Mouse (Mus musculus): ENCODE measurements at regions not wholly inside any gene's neighbourhood (a gene's known extent, or its start where the extent isn't known, plus 50 kb on each side); places are given as distances from the start of the nearest gene placed in this dataset.

DNA sequence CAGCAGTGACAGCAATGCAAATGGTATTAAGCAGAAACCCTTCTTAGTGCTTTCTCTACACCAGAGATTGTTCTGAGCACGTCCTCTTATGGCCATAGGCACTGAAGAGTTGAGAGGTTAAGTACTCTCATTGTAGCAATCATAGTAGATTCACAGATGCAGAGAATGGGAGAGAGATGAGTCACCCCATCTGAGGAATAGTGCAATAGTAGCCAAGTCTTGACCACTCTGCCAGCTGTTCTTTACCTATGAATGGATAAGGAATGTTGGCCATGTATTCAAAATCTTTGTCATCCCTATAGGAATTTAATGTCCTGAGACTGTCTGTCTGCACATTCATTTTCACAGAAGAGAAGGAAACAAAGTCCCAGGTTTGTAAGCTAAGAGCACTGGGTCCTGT lies 198.0 kb downstream of the Ice1 start:
- no peak overlapping the region for H3K27ac ChIP-seq
- no peaks in the 10 kb centered on the region for H3K4me1 ChIP-seq
- no peak overlapping the region for H3K4me3 ChIP-seq
- WGBS: 68% methylated on average over 1 of the region's 1 CpGs
- H3K9me3 ChIP-seq (replicated peaks): no peaks in the 10 kb centered on the region
- no peaks in the 10 kb centered on the region for H3K27me3 ChIP-seq (ENCODE audit: low read depth, poor library complexity, severe bottlenecking)
- DNase-seq (ENCODE audit: low spot score): no peak
- H3K36me3 ChIP-seq: no peaks in the 10 kb centered on the region

GRCm38 (mm10) chr13:70446940-70447339 lies 190.5 kb downstream of the Ice1 start:
- no peaks in the 10 kb centered on the region for H3K27me3 ChIP-seq (ENCODE audit: low read depth, poor library complexity, severe bottlenecking)
- no peaks in the 10 kb centered on the region for H3K4me1 ChIP-seq
- no peak for DNase-seq (ENCODE audit: low spot score)
- H3K36me3 ChIP-seq: no peaks in the 10 kb centered on the region
- H3K9me3 ChIP-seq (replicated peaks): no peaks in the 10 kb centered on the region
- no peak overlapping the region for H3K4me3 ChIP-seq
- H3K27ac ChIP-seq: no peak overlapping the region
- 90% methylated on average over 4 of the region's 4 CpGs for WGBS

GRCm38 (mm10) chr13:70454592-70455390 lies 182.6 kb downstream of the Ice1 start:
- 84% methylated on average over 4 of the region's 4 CpGs for WGBS
- no peaks in the 10 kb centered on the region for H3K4me1 ChIP-seq
- no peak overlapping the region for H3K27ac ChIP-seq
- no peaks in the 10 kb centered on the region for H3K36me3 ChIP-seq
- H3K27me3 ChIP-seq (ENCODE audit: low read depth, poor library complexity, severe bottlenecking): no peaks in the 10 kb centered on the region
- no peaks in the 10 kb centered on the region for H3K9me3 ChIP-seq (replicated peaks)
- DNase-seq (ENCODE audit: low spot score): no peak
- H3K4me3 ChIP-seq: no peak overlapping the region

DNA sequence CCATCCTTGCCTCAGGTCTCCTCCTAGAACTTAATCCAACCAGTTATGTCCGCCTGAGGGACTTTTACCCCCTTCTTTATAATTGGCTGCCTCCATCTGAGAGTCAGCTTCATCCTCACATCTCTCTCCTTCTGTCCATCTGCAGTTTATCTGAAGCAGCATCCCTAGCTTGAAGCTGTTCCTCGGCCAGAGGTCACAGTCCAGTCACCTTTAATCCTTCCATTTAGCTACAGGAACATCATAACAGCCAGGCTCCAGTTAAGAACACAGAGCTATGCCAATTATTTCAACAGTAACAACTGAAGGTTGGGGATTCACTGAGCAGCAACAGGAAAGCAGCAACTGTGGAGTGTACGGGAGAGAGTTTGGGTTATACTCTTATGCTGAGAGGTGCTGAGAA lies 179.0 kb downstream of the Ice1 start:
- no peak overlapping the region for H3K4me3 ChIP-seq
- WGBS: 71% methylated on average over 3 of the region's 3 CpGs

DNA sequence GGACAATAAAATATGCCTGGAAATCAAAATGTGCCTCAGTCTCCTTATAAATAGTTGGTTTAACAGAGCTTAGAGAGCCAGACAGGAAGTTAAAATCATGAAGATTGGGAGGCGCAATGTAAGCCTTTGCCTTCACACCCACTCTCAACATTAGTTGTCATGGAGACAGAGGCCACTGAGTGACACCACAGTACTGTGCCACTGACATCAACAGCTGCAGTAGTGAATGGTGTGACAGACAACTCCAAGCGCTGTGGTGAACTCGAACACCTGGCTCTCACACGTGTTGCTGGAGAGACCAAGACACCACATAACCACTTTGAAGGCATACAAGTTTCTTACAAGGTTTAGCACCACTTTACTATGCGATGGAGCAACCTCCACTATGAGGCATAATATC lies 172.4 kb downstream of the Ice1 start:
- DNase-seq (ENCODE audit: low spot score): no peak
- H3K4me3 ChIP-seq: no peak overlapping the region
- 81% methylated on average over 5 of the region's 5 CpGs for WGBS
- no peaks in the 10 kb centered on the region for H3K4me1 ChIP-seq
- no peaks in the 10 kb centered on the region for H3K27me3 ChIP-seq (ENCODE audit: low read depth, poor library complexity, severe bottlenecking)
- H3K36me3 ChIP-seq: no peaks in the 10 kb centered on the region
- H3K9me3 ChIP-seq (replicated peaks): no peaks in the 10 kb centered on the region
- no peak overlapping the region for H3K27ac ChIP-seq

More for the DNA sequence above, 179.0 kb downstream of the Ice1 start:
- DNase-seq (ENCODE audit: low spot score): no peak
- no peaks in the 10 kb centered on the region for H3K4me1 ChIP-seq
- no peaks in the 10 kb centered on the region for H3K27me3 ChIP-seq (ENCODE audit: low read depth, poor library complexity, severe bottlenecking)
- no peak overlapping the region for H3K27ac ChIP-seq
- H3K36me3 ChIP-seq: no peaks in the 10 kb centered on the region
- H3K9me3 ChIP-seq (replicated peaks): no peaks in the 10 kb centered on the region

- no peaks in the 10 kb centered on the region for H3K9me3 ChIP-seq (replicated peaks)
- H3K4me1 ChIP-seq: no peaks in the 10 kb centered on the region
- H3K27ac ChIP-seq: no peak overlapping the region
- no peak for DNase-seq (ENCODE audit: low spot score)
- H3K4me3 ChIP-seq: no peak overlapping the region
- H3K27me3 ChIP-seq (ENCODE audit: low read depth, poor library complexity, severe bottlenecking): no peaks in the 10 kb centered on the region
- no peaks in the 10 kb centered on the region for H3K36me3 ChIP-seq
- 90% methylated on average over 4 of the region's 4 CpGs for WGBS
Observed at GRCm38 (mm10) chr13:70474746-70475145, 162.7 kb downstream of the Ice1 start.

DNA sequence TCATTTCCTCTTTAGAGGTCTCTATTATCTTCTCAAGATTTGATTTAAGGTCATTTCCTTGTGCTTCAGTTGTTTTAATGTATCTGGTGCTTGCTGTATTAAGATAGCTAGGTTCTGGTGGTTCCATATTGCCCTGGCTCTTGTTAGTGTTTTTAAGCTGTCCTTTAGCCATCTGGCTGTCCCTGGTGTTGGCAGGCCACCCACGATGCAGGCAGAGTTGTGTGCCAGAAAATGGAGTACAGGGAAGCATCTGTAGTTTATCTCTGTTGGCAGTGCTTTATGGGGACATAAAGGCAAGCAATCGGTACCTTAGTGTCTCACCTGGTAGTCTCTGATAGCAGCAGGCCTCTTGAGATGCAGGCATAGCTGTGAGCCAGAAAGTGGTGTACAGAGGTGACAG lies 162.1 kb downstream of the Ice1 start:
- Histone ChIP-seq H3K27ac (no peak overlapping the region), H3K4me3 (no peak overlapping the region), H3K4me1 (no peaks in the 10 kb centered on the region), H3K9me3 (replicated peaks) (no peaks in the 10 kb centered on the region), H3K36me3 (no peaks in the 10 kb centered on the region), H3K27me3 (ENCODE audit: low read depth, poor library complexity, severe bottlenecking) (no peaks in the 10 kb centered on the region)
- WGBS: 74% methylated on average over 2 of the region's 2 CpGs
- no peak for DNase-seq (ENCODE audit: low spot score)

DNA sequence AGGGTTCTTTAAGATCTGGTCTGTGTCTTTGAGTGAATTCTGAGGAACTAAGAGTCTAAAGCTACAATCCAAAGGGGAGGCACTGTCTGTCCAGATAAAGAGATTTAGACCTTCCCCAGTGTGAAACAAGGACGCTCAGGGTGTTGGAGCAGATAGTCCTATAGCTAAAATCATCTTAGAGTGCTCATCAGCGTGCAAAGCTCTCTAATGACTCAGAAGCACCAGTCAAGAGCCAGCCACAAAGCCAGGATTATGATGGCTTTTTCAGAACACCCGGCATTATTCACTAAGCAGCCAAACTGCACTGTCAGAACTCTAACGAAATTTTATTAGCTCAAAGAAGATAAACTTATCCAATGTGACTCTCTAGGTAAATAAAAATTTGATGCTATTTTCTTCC lies 138.1 kb downstream of the Ice1 start:
- no peak overlapping the region for H3K4me3 ChIP-seq
- H3K27ac ChIP-seq: no peak overlapping the region
- 66% methylated on average over 4 of the region's 4 CpGs for WGBS
- H3K36me3 ChIP-seq: no peaks in the 10 kb centered on the region
- DNase-seq (ENCODE audit: low spot score): no peak
- H3K9me3 ChIP-seq (replicated peaks): no peaks in the 10 kb centered on the region
- H3K4me1 ChIP-seq: no peaks in the 10 kb centered on the region
- no peaks in the 10 kb centered on the region for H3K27me3 ChIP-seq (ENCODE audit: low read depth, poor library complexity, severe bottlenecking)

Measured in limb, embryonic 10.5 days (tissue).